Mouse (Mus musculus) lung, embryonic 16.5 days (tissue): ENCODE measurements around the gene Apbb2. TPM values are rescaled to one million over a fixed set of nuclear protein-coding genes. Genes with fewer than 3 reads are reported as not detected.

Source experiments
- ATAC-seq: fragments of 200-750 bp; cut with Nextera tagmentation; 2 replicates; pipeline ENCODE4 v1.8.0; 2017; ENCODE audit warnings: low read depth, mild to moderate bottlenecking, moderate library complexity
- H3K27ac ChIP-seq: fragments of 300-500 bp; sonication (generic); 2 replicates; pipeline ENCODE4 v1.5.1; 2014; ENCODE audit warnings: mild to moderate bottlenecking, control low read depth, low read length
- H3K27me3 ChIP-seq: fragments of 300-500 bp; sonication (generic); 2 replicates; pipeline ENCODE4 v1.6.1; 2014; ENCODE audit warnings: low read depth, low read length, mixed read lengths; ENCODE audit not compliant: control insufficient read depth, insufficient read depth
- H3K36me3 ChIP-seq: fragments of 300-500 bp; sonication (generic); 2 replicates; pipeline ENCODE4 v1.6.1; 2014; ENCODE audit warnings: low read length; ENCODE audit not compliant: control insufficient read depth, insufficient read depth
- H3K4me1 ChIP-seq: fragments of 300-500 bp; sonication (generic); replicated peaks from 2 replicates; pipeline ENCODE4 v1.6.1; 2014; ENCODE audit warnings: low read length, mixed read lengths; ENCODE audit not compliant: control insufficient read depth, insufficient read depth
- H3K4me2 ChIP-seq: fragments of 300-500 bp; sonication (generic); 2 replicates; pipeline ENCODE4 v1.6.1; 2014; ENCODE audit warnings: low read depth, low read length, control low read depth
- H3K4me3 ChIP-seq: fragments of 300-500 bp; sonication (generic); 2 replicates; pipeline ENCODE4 v1.5.1; 2014; ENCODE audit warnings: mild to moderate bottlenecking, low read length, control low read depth
- H3K9ac ChIP-seq: fragments of 300-500 bp; sonication (generic); 2 replicates; pipeline ENCODE4 v1.6.1; 2014; ENCODE audit warnings: low read length, control low read depth
- H3K9me3 ChIP-seq: fragments of 300-500 bp; sonication (generic); 2 replicates; pipeline ENCODE4 v1.6.1; 2016; ENCODE audit warnings: low read length; ENCODE audit not compliant: control insufficient read depth
- WGBS: fragments of 180-500 bp; shearing (Covaris S2); extraction: QIAGEN DNeasy Blood & Tissue Kit; methylation state at CpG from one replicate; pipeline ENCODE4 v1.1.7; 2014; 5-methylcytosine and 5-hydroxymethylcytosine counted together
- polyA plus RNA-seq: library from polyadenylated mRNA; unstranded; fragments of >200 nt; fragmentation: Nextera tagmentation; extraction: Ambion mirVana; gene quantifications from 2 replicates; pipeline ENCODE4 v1.2.1, GENCODE M21; 2015

The Apbb2 gene
- polyA plus RNA-seq, 1 experiment from 2014 or later: 56.7 TPM

DNA sequence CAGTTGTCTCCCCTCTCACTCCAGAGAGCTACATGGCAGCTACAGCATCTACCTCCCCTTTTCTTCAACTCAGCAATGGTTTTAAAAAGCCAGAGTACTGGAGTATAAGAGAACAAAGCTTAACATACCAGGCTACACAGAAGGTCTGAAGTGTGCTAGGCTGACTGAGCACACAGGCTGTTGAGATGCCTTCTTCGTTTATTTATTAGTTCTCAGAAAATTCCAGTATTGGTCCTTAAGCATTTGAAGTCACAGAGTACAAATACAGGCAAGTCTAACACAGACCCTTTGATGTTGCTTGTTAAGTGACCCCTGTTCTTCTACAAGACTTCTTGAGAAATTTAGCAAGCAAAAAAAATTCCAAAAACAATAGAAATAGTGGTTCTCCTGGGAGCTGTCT is 120.4 kb downstream of the Apbb2 start:
- peak; percentile 77 for ATAC-seq
- Histone ChIP-seq H3K4me2 (peak overlapping the region; percentile 20; the same call in 1 of the 2 replicates), H3K4me1 (peaks cover 36% of the 10 kb centered on the region)

GRCm38 (mm10) chr5:66497479-66498087 is 121.0 kb downstream of the Apbb2 start:
- Histone ChIP-seq H3K4me3 (no peak overlapping the region), H3K27ac (peak overlapping the region; percentile 89), H3K4me2 (peak overlapping the region; percentile 20), H3K9ac (no peak overlapping the region), H3K4me1 (peaks cover 40% of the 10 kb centered on the region), H3K9me3 (no peaks in the 10 kb centered on the region), H3K27me3 (no peaks in the 10 kb centered on the region), H3K36me3 (no peaks in the 10 kb centered on the region)
- 23% methylated on average over 14 of the region's 14 CpGs for WGBS
- peak; percentile 33; the same call in 1 of the 2 replicates for ATAC-seq

More for the DNA sequence above, 120.4 kb downstream of the Apbb2 start:
- Histone ChIP-seq H3K27me3 (no peaks in the 10 kb centered on the region), H3K27ac (peak overlapping the region; percentile 89), H3K36me3 (no peaks in the 10 kb centered on the region), H3K9me3 (no peaks in the 10 kb centered on the region), H3K9ac (no peak overlapping the region), H3K4me3 (no peak overlapping the region)
- 36% methylated on average over 1 of the region's 1 CpGs for WGBS

DNA sequence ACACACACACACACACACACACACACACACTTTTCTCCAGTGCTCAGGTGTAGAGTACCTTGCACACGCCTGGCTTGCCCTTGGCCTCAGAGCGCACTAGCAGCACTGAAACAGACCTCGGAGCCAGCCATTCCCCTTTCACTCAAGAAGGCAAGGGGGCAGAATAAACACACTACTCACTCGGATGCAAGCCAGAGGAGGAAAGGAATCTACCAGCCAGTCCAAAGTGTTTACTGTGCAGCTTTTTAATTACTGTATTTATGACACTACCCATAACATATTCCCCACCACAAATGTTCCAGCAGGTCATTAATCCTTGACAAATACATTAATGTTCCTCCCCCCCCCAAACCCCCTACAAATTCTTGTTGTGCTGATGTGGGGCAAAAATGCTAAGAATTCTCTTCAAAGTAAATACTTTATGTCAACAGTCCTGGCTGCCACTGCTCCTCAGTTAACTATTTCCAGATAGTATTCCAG is 121.7 kb downstream of the Apbb2 start:
- H3K9ac ChIP-seq: no peak overlapping the region
- no peaks in the 10 kb centered on the region for H3K27me3 ChIP-seq
- H3K4me2 ChIP-seq: peak overlapping the region; percentile 20; the same call in 1 of the 2 replicates
- peak overlapping the region; percentile 89 for H3K27ac ChIP-seq
- H3K4me1 ChIP-seq: peaks cover 45% of the 10 kb centered on the region
- no peak overlapping the region for H3K4me3 ChIP-seq
- 11% methylated on average over 4 of the region's 4 CpGs for WGBS
- peak; percentile 74 for ATAC-seq
- H3K36me3 ChIP-seq: no peaks in the 10 kb centered on the region
- no peaks in the 10 kb centered on the region for H3K9me3 ChIP-seq

GRCm38 (mm10) chr5:66494651-66495050 is 123.9 kb downstream of the Apbb2 start:
- WGBS: 26% methylated on average over 4 of the region's 4 CpGs
- Histone ChIP-seq H3K9ac (no peak overlapping the region), H3K4me2 (no peak overlapping the region), H3K9me3 (no peaks in the 10 kb centered on the region), H3K36me3 (no peaks in the 10 kb centered on the region), H3K27me3 (no peaks in the 10 kb centered on the region), H3K4me3 (no peak overlapping the region), H3K27ac (no peak overlapping the region), H3K4me1 (peaks cover 49% of the 10 kb centered on the region)
- ATAC-seq: no peak

DNA sequence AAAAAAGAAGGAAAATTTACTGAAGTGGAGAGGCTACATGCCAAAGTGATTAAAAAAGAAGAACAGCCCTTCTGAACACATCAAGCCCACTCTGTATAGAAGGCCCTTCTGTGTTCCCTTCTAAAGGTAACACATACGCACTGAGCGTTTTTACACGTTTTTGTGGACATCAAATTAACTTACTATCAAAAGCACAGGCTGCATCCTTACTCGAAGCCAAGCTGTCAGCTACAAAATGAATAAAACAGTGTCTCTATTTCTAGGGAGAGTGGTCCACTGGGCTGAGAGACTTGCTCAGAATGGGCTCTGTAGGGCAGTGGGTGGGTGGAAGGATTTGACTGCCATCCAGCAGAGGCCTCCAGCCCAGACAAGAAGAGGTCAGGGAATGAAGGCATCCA is 126.0 kb downstream of the Apbb2 start:
- no peak for ATAC-seq
- Histone ChIP-seq H3K4me3 (no peak overlapping the region), H3K4me2 (no peak overlapping the region), H3K9me3 (no peaks in the 10 kb centered on the region), H3K36me3 (no peaks in the 10 kb centered on the region), H3K27me3 (no peaks in the 10 kb centered on the region), H3K9ac (no peak overlapping the region), H3K27ac (no peak overlapping the region), H3K4me1 (peaks cover 42% of the 10 kb centered on the region)
- 62% methylated on average over 4 of the region's 4 CpGs for WGBS

- 70% methylated on average over 14 of the region's 14 CpGs for WGBS
- Histone ChIP-seq H3K27me3 (no peaks in the 10 kb centered on the region), H3K4me2 (no peak overlapping the region), H3K4me3 (no peak overlapping the region), H3K9me3 (no peaks in the 10 kb centered on the region), H3K4me1 (peaks cover 37% of the 10 kb centered on the region), H3K36me3 (no peaks in the 10 kb centered on the region), H3K27ac (no peak overlapping the region), H3K9ac (no peak overlapping the region)
- ATAC-seq: no peak
These were observed 126.5 kb downstream of the Apbb2 start for GRCm38 (mm10) chr5:66491907-66492562.

- Histone ChIP-seq H3K27me3 (no peaks in the 10 kb centered on the region), H3K4me2 (no peak overlapping the region), H3K9ac (no peak overlapping the region), H3K4me3 (no peak overlapping the region), H3K27ac (no peak overlapping the region), H3K36me3 (no peaks in the 10 kb centered on the region; the same call in 1 of the 2 replicates), H3K9me3 (no peaks in the 10 kb centered on the region), H3K4me1 (peaks cover 4% of the 10 kb centered on the region)
- 63% methylated on average over 7 of the region's 7 CpGs for WGBS
- ATAC-seq: no peak
These were observed 132.6 kb downstream of the Apbb2 start for GRCm38 (mm10) chr5:66486028-66486427.

DNA sequence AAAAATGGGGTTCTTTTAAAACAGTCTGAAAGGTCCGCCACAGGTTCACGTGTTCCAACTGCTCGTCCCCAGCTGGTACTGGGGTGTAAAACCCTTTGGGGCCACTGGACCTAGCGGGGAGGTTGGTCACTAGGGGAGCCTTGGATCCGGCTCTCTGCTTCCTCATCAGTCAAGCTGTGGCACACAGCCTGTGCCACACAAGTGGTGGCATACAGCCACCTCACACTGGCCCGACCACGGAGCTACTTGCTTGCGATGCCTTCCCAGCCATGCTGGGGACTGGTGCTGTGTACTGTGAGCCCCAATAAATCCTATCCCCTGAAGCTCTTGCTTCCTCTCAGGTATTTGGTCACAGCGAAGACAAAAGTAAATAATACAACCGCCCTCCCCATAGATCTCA is 142.3 kb downstream of the Apbb2 start:
- no peaks in the 10 kb centered on the region for H3K27me3 ChIP-seq
- 62% methylated on average over 10 of the region's 10 CpGs for WGBS
- no peak overlapping the region for H3K4me3 ChIP-seq
- ATAC-seq: no peak
- H3K9ac ChIP-seq: no peak overlapping the region
- H3K4me2 ChIP-seq: no peak overlapping the region
- peaks cover 12% of the 10 kb centered on the region for H3K4me1 ChIP-seq
- H3K27ac ChIP-seq: no peak overlapping the region
- no peaks in the 10 kb centered on the region for H3K9me3 ChIP-seq
- H3K36me3 ChIP-seq: no peaks in the 10 kb centered on the region

DNA sequence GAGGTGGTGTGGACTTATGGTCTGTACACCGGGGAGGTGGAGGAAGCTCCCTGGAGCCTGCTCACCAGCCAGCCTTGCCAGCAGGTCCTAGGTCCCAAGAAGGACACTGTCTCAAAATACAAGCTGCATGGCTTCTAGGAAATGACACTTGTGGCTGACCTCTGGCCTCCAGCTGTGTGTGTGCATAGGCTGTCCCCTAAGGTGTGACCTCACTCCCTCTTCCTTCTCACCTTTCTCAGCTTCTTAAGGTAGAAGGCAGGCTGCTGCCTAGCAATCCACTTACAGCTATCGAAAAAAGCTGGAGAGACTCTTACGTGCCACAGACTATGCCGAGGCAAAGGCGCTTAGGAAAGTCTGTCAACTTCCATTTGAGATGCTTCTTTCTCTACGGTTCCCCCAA is 142.8 kb downstream of the Apbb2 start:
- peak; percentile 28; the same call in 1 of the 2 replicates for ATAC-seq
- H3K27ac ChIP-seq: no peak overlapping the region
- no peaks in the 10 kb centered on the region for H3K9me3 ChIP-seq
- H3K4me1 ChIP-seq: peaks cover 12% of the 10 kb centered on the region
- H3K36me3 ChIP-seq: no peaks in the 10 kb centered on the region
- 52% methylated on average over 6 of the region's 6 CpGs for WGBS
- H3K27me3 ChIP-seq: no peaks in the 10 kb centered on the region
- no peak overlapping the region; the same call in 1 of the 2 replicates for H3K9ac ChIP-seq
- no peak overlapping the region for H3K4me2 ChIP-seq
- no peak overlapping the region for H3K4me3 ChIP-seq
